Mouse (Mus musculus): ENCODE data around the gene Tmem110.

GRCm38 (mm10) chr14:30826174-30827140, 1.1 kb downstream of the Tmem110 start:
- TF ChIP-seq CTCF (IDR thresholded peaks at IDR 0.05; ENCODE audit: control insufficient read depth, insufficient read depth, insufficient read length) (no peak), USF1 (IDR thresholded peaks at IDR 0.05; ENCODE audit: low read depth) (no peak), CEBPB (IDR thresholded peaks at IDR 0.05; ENCODE audit: low read depth) (no peak), MAX (IDR thresholded peaks at IDR 0.05) (no peak), MYOD1 (IDR thresholded peaks at IDR 0.05; ENCODE audit: control insufficient read depth, insufficient read length, low read depth) (no peak), MYOG (IDR thresholded peaks at IDR 0.05; ENCODE audit: control insufficient read depth, extremely low read depth, insufficient read length) (no peak)

Data from C2C12 (cell line).